Mouse (Mus musculus): ENCODE measurements around the gene Pigx.

GRCm38 (mm10) chr16:32105698-32106097 is 6.2 kb upstream of the Pigx start:
- TF ChIP-seq POLR2A (IDR thresholded peaks at IDR 0.05; ENCODE audit: extremely low read depth, insufficient read depth, low read length) (no peak), CTCF (IDR thresholded peaks at IDR 0.05; ENCODE audit: low read depth, low read length) (peak; percentile 36; the same call in 1 of the 2 replicates)
